Mouse (Mus musculus) 3T3-L1 (cell line): Measurements from ENCODE around the gene Faap100.

ENCODE experiments used
- DNase-seq: peaks from one replicate; pipeline ENCODE4 v3.0.0-alpha.2; 2015; ENCODE audit warnings: low read depth, low spot score

Gene Faap100

GRCm38 (mm10) chr11:120320156-120320555, 58.4 kb downstream of the Faap100 start:
- DNase-seq: no peak

- no peak for DNase-seq
Observed at GRCm38 (mm10) chr11:120319310-120319709, 59.3 kb downstream of the Faap100 start.
